Mouse (Mus musculus): Measurements from ENCODE around the gene Itsn1. TPM values are rescaled to one million over a fixed set of nuclear protein-coding genes. Genes with fewer than 3 reads are reported as not detected.
A peak's percentile ranks its signal among the peaks of the same experiment; 100 is the strongest.

Itsn1 gene
- polyA plus RNA-seq, 1 experiment, result 406 TPM

DNA sequence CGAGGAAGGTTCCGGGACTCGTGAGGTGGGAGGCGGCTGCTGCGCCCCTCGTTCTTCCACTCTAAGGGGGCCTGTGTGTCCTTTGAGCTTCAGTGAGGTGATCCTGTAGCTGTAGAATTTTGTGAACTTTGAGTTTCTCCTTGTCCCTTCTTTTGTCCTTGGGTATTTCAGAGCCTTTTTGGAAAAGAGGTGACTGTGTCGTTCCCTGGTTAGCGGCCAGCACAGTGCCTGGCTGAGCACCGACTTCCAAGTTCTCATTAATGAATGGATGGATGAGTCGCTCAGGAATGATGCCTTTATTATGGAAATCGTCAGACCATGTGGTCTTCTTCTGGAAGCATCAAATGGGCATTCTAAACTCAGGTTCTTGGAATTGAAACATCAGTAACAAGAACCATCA, 218.0 kb downstream of the Itsn1 start:
- 0 out of 2 replicates have a peak overlapping the region, but pooled peaks have one; percentile 6 for H3K27ac ChIP-seq (ENCODE audit: insufficient read depth, low read depth, low read length)
- peak overlapping the region; percentile 17 for H3K4me3 ChIP-seq (ENCODE audit: insufficient read depth, low read depth, low read length)
- 28% methylated on average over 11 of the region's 11 CpGs for WGBS
- H3K4me1 ChIP-seq (ENCODE audit: control insufficient read depth, insufficient read depth, low read length), result peaks cover 8% of the 10 kb centered on the region; the same call in 1 of the 2 replicates
- TF ChIP-seq POLR2A (IDR thresholded peaks at IDR 0.05; ENCODE audit: insufficient read depth, low read depth, low read length) (no peak), CTCF (IDR thresholded peaks at IDR 0.05; ENCODE audit: insufficient read depth, low read depth, low read length) (no peak)

GRCm38 (mm10) chr16:91953967-91954366, 224.9 kb downstream of the Itsn1 start:
- Histone ChIP-seq H3K27ac (ENCODE audit: insufficient read depth, low read depth, low read length) (no peak overlapping the region), H3K4me1 (ENCODE audit: control insufficient read depth, insufficient read depth, low read length) (no peaks in the 10 kb centered on the region), H3K4me3 (ENCODE audit: insufficient read depth, low read depth, low read length) (no peak overlapping the region)
- TF ChIP-seq CTCF (IDR thresholded peaks at IDR 0.05; ENCODE audit: insufficient read depth, low read depth, low read length) (no peak), POLR2A (IDR thresholded peaks at IDR 0.05; ENCODE audit: insufficient read depth, low read depth, low read length) (no peak)
- WGBS, result 93% methylated on average over 4 of the region's 4 CpGs

DNA sequence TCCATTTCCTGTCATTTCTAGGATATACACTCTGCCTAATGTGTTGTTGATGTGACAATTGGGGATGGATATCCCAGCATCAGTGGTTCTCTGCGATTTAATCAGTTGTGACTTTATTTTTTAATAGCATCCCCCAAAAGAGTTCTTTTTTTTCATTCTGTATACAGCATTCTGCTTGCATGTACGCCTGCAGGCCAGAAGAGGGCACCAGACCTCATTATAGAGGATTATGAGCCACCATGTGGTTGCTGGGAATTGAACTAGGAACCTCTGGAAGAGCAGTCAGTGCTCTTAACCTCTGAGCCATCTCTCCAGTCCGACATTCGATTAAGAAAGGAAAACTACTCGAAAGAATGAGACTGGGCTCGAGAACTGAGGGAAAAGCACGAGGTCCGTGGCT, 225.7 kb downstream of the Itsn1 start:
- no peaks in the 10 kb centered on the region for H3K4me1 ChIP-seq (ENCODE audit: control insufficient read depth, insufficient read depth, low read length)
- 89% methylated on average over 8 of the region's 8 CpGs for WGBS
- H3K4me3 ChIP-seq (ENCODE audit: insufficient read depth, low read depth, low read length), result no peak overlapping the region
- H3K27ac ChIP-seq (ENCODE audit: insufficient read depth, low read depth, low read length), result no peak overlapping the region
- TF ChIP-seq CTCF (IDR thresholded peaks at IDR 0.05; ENCODE audit: insufficient read depth, low read depth, low read length) (no peak), POLR2A (IDR thresholded peaks at IDR 0.05; ENCODE audit: insufficient read depth, low read depth, low read length) (no peak)

- Histone ChIP-seq H3K4me1 (ENCODE audit: control insufficient read depth, insufficient read depth, low read length) (peaks cover 10% of the 10 kb centered on the region), H3K27ac (ENCODE audit: insufficient read depth, low read depth, low read length) (peak overlapping the region; percentile 63), H3K4me3 (ENCODE audit: insufficient read depth, low read depth, low read length) (no peak overlapping the region)
- WGBS, result 8% methylated on average over 9 of the region's 9 CpGs
- no peak for TF ChIP-seq CTCF (IDR thresholded peaks at IDR 0.05; ENCODE audit: insufficient read depth, low read depth, low read length)
- no peak for TF ChIP-seq POLR2A (IDR thresholded peaks at IDR 0.05; ENCODE audit: insufficient read depth, low read depth, low read length)
Observed at GRCm38 (mm10) chr16:91962204-91962893, 233.3 kb downstream of the Itsn1 start.

GRCm38 (mm10) chr16:91962894-91963555, 233.9 kb downstream of the Itsn1 start:
- 21% methylated on average over 14 of the region's 14 CpGs for WGBS
- peak overlapping the region; percentile 45 for H3K27ac ChIP-seq (ENCODE audit: insufficient read depth, low read depth, low read length)
- no peak for TF ChIP-seq CTCF (IDR thresholded peaks at IDR 0.05; ENCODE audit: insufficient read depth, low read depth, low read length)
- no peak for TF ChIP-seq POLR2A (IDR thresholded peaks at IDR 0.05; ENCODE audit: insufficient read depth, low read depth, low read length)

DNA sequence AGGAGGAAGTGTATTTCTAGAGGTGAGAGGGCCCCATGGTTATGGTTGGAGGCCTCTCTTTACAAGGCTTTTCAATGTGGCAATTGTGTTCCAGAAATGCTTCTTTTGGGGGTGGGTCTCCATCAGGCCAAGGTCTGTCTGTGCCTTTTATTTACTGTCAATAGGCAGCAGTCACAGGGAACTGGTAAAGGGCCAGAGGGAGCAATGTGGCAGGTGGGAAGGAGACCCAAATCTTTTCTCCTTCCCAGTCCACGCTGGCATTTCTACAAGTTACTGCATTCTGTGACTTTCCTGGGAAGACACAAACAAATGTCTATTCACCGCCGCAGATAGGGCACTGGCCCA, 234.4 kb downstream of the Itsn1 start:
- H3K4me1 ChIP-seq (ENCODE audit: control insufficient read depth, insufficient read depth, low read length), result peaks cover 10% of the 10 kb centered on the region
- H3K4me3 ChIP-seq (ENCODE audit: insufficient read depth, low read depth, low read length), result no peak overlapping the region
- 80% methylated on average over 3 of the region's 3 CpGs for WGBS
- H3K27ac ChIP-seq (ENCODE audit: insufficient read depth, low read depth, low read length), result peak overlapping the region; percentile 45
- TF ChIP-seq CTCF (IDR thresholded peaks at IDR 0.05; ENCODE audit: insufficient read depth, low read depth, low read length) (no peak), POLR2A (IDR thresholded peaks at IDR 0.05; ENCODE audit: insufficient read depth, low read depth, low read length) (no peak)

More at GRCm38 (mm10) chr16:91962894-91963555, 233.9 kb downstream of the Itsn1 start:
- Histone ChIP-seq H3K4me3 (ENCODE audit: insufficient read depth, low read depth, low read length) (no peak overlapping the region), H3K4me1 (ENCODE audit: control insufficient read depth, insufficient read depth, low read length) (peaks cover 10% of the 10 kb centered on the region)

- TF ChIP-seq POLR2A (IDR thresholded peaks at IDR 0.05; ENCODE audit: insufficient read depth, low read depth, low read length), result no peak
- no peak for TF ChIP-seq CTCF (IDR thresholded peaks at IDR 0.05; ENCODE audit: insufficient read depth, low read depth, low read length)
- Histone ChIP-seq H3K4me3 (ENCODE audit: insufficient read depth, low read depth, low read length) (no peak overlapping the region), H3K4me1 (ENCODE audit: control insufficient read depth, insufficient read depth, low read length) (peaks cover 10% of the 10 kb centered on the region), H3K27ac (ENCODE audit: insufficient read depth, low read depth, low read length) (no peak overlapping the region)
- WGBS, result 91% methylated on average over 13 of the region's 13 CpGs
Observed at GRCm38 (mm10) chr16:91964308-91965178, 235.5 kb downstream of the Itsn1 start.

DNA sequence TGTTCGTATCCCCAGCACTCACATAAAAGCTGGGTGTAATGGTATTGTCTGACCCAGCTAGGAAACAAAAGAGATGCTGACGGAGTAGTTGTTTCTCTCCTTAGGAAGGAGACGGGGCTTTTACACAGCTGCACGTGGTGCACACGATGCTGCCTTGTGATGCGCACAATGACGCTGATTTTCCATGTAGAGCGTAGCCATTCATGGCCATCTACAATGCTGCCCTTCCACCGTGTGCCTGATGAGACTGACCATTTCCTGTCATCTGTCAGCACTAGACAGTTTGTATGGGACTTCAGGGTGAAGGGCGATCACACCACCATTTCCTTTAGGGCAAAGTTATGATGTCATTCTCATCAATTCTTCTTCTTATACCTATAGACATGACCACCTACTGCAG, 239.6 kb downstream of the Itsn1 start:
- Histone ChIP-seq H3K4me1 (ENCODE audit: control insufficient read depth, insufficient read depth, low read length) (peaks cover 4% of the 10 kb centered on the region), H3K27ac (ENCODE audit: insufficient read depth, low read depth, low read length) (no peak overlapping the region), H3K4me3 (ENCODE audit: insufficient read depth, low read depth, low read length) (no peak overlapping the region)
- 64% methylated on average over 10 of the region's 10 CpGs for WGBS
- TF ChIP-seq POLR2A (IDR thresholded peaks at IDR 0.05; ENCODE audit: insufficient read depth, low read depth, low read length) (no peak), CTCF (IDR thresholded peaks at IDR 0.05; ENCODE audit: insufficient read depth, low read depth, low read length) (no peak)
